Mouse (Mus musculus) lung, embryonic 16.5 days (tissue): ENCODE measurements around the gene Gm26620. TPM values are rescaled to one million over a fixed set of nuclear protein-coding genes. Genes with fewer than 3 reads are reported as not detected.

Experiments used
- ATAC-seq: fragments of 200-750 bp; cut with Nextera tagmentation; 2 replicates; pipeline ENCODE4 v1.8.0; 2017; ENCODE audit warnings: low read depth, mild to moderate bottlenecking, moderate library complexity
- H3K27ac ChIP-seq: fragments of 300-500 bp; sonication (generic); 2 replicates; pipeline ENCODE4 v1.5.1; 2014; ENCODE audit warnings: mild to moderate bottlenecking, control low read depth, low read length
- H3K27me3 ChIP-seq: fragments of 300-500 bp; sonication (generic); 2 replicates; pipeline ENCODE4 v1.6.1; 2014; ENCODE audit warnings: low read depth, low read length, mixed read lengths; ENCODE audit not compliant: control insufficient read depth, insufficient read depth
- H3K36me3 ChIP-seq: fragments of 300-500 bp; sonication (generic); 2 replicates; pipeline ENCODE4 v1.6.1; 2014; ENCODE audit warnings: low read length; ENCODE audit not compliant: control insufficient read depth, insufficient read depth
- H3K4me1 ChIP-seq: fragments of 300-500 bp; sonication (generic); replicated peaks from 2 replicates; pipeline ENCODE4 v1.6.1; 2014; ENCODE audit warnings: low read length, mixed read lengths; ENCODE audit not compliant: control insufficient read depth, insufficient read depth
- H3K4me2 ChIP-seq: fragments of 300-500 bp; sonication (generic); 2 replicates; pipeline ENCODE4 v1.6.1; 2014; ENCODE audit warnings: low read depth, low read length, control low read depth
- H3K4me3 ChIP-seq: fragments of 300-500 bp; sonication (generic); 2 replicates; pipeline ENCODE4 v1.5.1; 2014; ENCODE audit warnings: mild to moderate bottlenecking, low read length, control low read depth
- H3K9ac ChIP-seq: fragments of 300-500 bp; sonication (generic); 2 replicates; pipeline ENCODE4 v1.6.1; 2014; ENCODE audit warnings: low read length, control low read depth
- H3K9me3 ChIP-seq: fragments of 300-500 bp; sonication (generic); 2 replicates; pipeline ENCODE4 v1.6.1; 2016; ENCODE audit warnings: low read length; ENCODE audit not compliant: control insufficient read depth
- WGBS: fragments of 180-500 bp; shearing (Covaris S2); extraction: QIAGEN DNeasy Blood & Tissue Kit; methylation state at CpG from one replicate; pipeline ENCODE4 v1.1.7; 2014; 5-methylcytosine and 5-hydroxymethylcytosine counted together
- polyA plus RNA-seq: library from polyadenylated mRNA; unstranded; fragments of >200 nt; fragmentation: Nextera tagmentation; extraction: Ambion mirVana; gene quantifications from 2 replicates; pipeline ENCODE4 v1.2.1, GENCODE M21; 2015

Gene Gm26620
- polyA plus RNA-seq, 1 experiment from 2014 or later = 0.20 TPM

- Histone ChIP-seq H3K4me3 (no peak overlapping the region), H3K9me3 (no peaks in the 10 kb centered on the region), H3K4me2 (no peak overlapping the region), H3K27ac (no peak overlapping the region), H3K36me3 (peaks cover 2% of the 10 kb centered on the region; the same call in 1 of the 2 replicates), H3K27me3 (no peaks in the 10 kb centered on the region), H3K4me1 (peaks cover 6% of the 10 kb centered on the region), H3K9ac (no peak overlapping the region)
- WGBS = 32% methylated on average over 6 of the region's 6 CpGs
- ATAC-seq = no peak
These were observed 1.2 kb downstream of the Gm26620 start for GRCm38 (mm10) chr1:170886044-170886458.

- 74% methylated on average over 4 of the region's 4 CpGs for WGBS
- no peaks in the 10 kb centered on the region for H3K36me3 ChIP-seq
- no peak overlapping the region for H3K9ac ChIP-seq
These were observed 4.4 kb downstream of the Gm26620 start for GRCm38 (mm10) chr1:170889310-170889709.

GRCm38 (mm10) chr1:170891646-170892045 is 6.8 kb downstream of the Gm26620 start:
- 40% methylated on average over 2 of the region's 2 CpGs for WGBS
- no peak overlapping the region for H3K4me2 ChIP-seq
- H3K4me1 ChIP-seq = no peaks in the 10 kb centered on the region
- H3K9me3 ChIP-seq = no peaks in the 10 kb centered on the region
- no peak overlapping the region for H3K27ac ChIP-seq
- peaks cover 2% of the 10 kb centered on the region; the same call in 1 of the 2 replicates for H3K27me3 ChIP-seq
- no peaks in the 10 kb centered on the region for H3K36me3 ChIP-seq
- H3K4me3 ChIP-seq = no peak overlapping the region
- ATAC-seq = no peak
- H3K9ac ChIP-seq = peak overlapping the region; percentile 23; the same call in 1 of the 2 replicates

More at GRCm38 (mm10) chr1:170889310-170889709, 4.4 kb downstream of the Gm26620 start:
- Histone ChIP-seq H3K4me1 (peaks cover 2% of the 10 kb centered on the region), H3K27me3 (peaks cover 2% of the 10 kb centered on the region; the same call in 1 of the 2 replicates), H3K9me3 (no peaks in the 10 kb centered on the region), H3K4me2 (no peak overlapping the region), H3K4me3 (no peak overlapping the region), H3K27ac (no peak overlapping the region)
- ATAC-seq = no peak

DNA sequence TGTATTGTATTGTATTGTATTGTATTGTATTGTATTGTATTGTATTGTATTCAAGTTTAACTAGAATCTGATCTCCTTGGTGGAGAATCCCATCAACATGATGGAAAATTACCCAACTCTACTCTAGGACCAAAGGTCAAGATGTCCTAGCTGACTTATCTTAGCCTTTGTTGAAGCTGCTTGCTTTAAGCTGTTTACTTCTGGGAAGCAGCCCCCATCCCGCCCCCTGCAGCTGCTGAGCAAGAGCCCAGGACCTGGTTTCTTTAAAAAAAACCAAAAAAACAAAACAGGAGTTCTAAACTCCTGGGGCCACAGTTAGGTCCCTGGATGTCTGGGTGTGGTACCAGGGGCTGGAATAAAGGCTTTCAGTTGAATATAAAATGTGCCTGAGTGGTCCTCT is 7.4 kb downstream of the Gm26620 start:
- no peak for ATAC-seq
- WGBS = 43% methylated on average over 1 of the region's 1 CpGs
- no peaks in the 10 kb centered on the region for H3K4me1 ChIP-seq

DNA sequence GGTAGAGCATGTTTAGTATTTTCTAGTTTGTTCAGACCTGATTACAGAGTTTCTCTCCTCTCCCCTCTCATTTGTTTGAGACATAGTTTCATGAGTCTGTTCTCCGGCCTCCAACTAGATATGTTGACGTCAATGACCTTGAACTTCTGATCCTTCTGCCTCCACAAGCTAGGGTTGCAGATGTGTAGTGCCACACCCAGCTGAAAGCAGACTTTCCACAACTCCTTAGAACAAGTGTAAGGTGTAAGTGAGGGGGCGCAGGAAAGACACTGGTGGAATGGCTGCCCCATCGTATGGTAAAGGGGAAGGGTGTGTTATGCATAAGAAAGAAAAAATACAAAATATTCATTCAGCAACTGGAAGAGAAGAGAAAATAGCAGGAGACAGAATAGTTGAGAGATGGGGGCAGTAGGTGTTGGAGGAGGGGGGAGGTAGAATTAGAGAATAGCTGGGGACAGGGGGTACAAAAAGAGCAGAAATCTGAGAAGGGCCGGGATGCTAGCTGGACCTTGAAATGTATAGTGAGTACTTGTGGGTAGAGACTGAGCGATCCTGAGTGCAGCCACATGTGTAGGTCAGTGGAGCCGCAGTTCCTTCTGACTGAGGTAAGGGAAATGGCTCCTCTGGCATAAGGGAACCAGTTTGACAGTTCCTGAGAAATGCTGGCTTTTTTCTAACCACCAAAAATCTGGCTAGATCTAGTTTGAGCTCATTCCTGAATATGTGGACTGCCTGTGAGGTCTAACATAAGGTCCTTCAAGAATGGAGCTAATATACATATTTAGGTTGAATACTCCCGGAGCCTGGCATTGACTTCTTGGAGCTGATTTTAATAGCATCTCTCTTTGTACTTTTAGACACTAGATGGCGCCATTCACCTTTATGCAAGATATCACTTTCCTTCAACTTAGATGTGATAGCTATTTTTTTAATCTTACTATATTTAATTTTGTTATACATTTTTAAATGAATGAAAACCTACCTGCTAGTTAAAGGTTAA is 10.0 kb downstream of the Gm26620 start:
- Histone ChIP-seq H3K27me3 (peaks cover 9% of the 10 kb centered on the region; the same call in 1 of the 2 replicates), H3K9ac (no peak overlapping the region), H3K4me2 (no peak overlapping the region), H3K4me3 (no peak overlapping the region), H3K36me3 (no peaks in the 10 kb centered on the region), H3K27ac (no peak overlapping the region), H3K4me1 (no peaks in the 10 kb centered on the region), H3K9me3 (no peaks in the 10 kb centered on the region)
- no peak for ATAC-seq
- 58% methylated on average over 9 of the region's 9 CpGs for WGBS

More for the DNA sequence above, 7.4 kb downstream of the Gm26620 start:
- H3K9ac ChIP-seq = no peak overlapping the region
- no peak overlapping the region for H3K4me2 ChIP-seq
- H3K27ac ChIP-seq = no peak overlapping the region
- no peak overlapping the region for H3K4me3 ChIP-seq
- no peaks in the 10 kb centered on the region for H3K36me3 ChIP-seq
- H3K9me3 ChIP-seq = no peaks in the 10 kb centered on the region
- peaks cover 2% of the 10 kb centered on the region; the same call in 1 of the 2 replicates for H3K27me3 ChIP-seq

- WGBS = 76% methylated on average over 5 of the region's 5 CpGs
These were observed 11.9 kb downstream of the Gm26620 start for GRCm38 (mm10) chr1:170896651-170897281.

GRCm38 (mm10) chr1:170898413-170899075 is 13.7 kb downstream of the Gm26620 start:
- H3K9me3 ChIP-seq = no peaks in the 10 kb centered on the region
- H3K27ac ChIP-seq = no peak overlapping the region
- no peaks in the 10 kb centered on the region for H3K4me1 ChIP-seq
- no peak overlapping the region for H3K9ac ChIP-seq
- WGBS = 41% methylated on average over 16 of the region's 16 CpGs
- H3K4me2 ChIP-seq = no peak overlapping the region
- H3K4me3 ChIP-seq = no peak overlapping the region
- ATAC-seq = no peak
- peaks cover 7% of the 10 kb centered on the region; the same call in 1 of the 2 replicates for H3K27me3 ChIP-seq
- no peaks in the 10 kb centered on the region for H3K36me3 ChIP-seq

More at GRCm38 (mm10) chr1:170896651-170897281, 11.9 kb downstream of the Gm26620 start:
- no peak overlapping the region for H3K4me2 ChIP-seq
- H3K9ac ChIP-seq = no peak overlapping the region
- H3K9me3 ChIP-seq = no peaks in the 10 kb centered on the region
- no peak for ATAC-seq
- no peaks in the 10 kb centered on the region for H3K4me1 ChIP-seq
- no peaks in the 10 kb centered on the region for H3K36me3 ChIP-seq
- peaks cover 8% of the 10 kb centered on the region; the same call in 1 of the 2 replicates for H3K27me3 ChIP-seq
- H3K27ac ChIP-seq = no peak overlapping the region
- H3K4me3 ChIP-seq = no peak overlapping the region

DNA sequence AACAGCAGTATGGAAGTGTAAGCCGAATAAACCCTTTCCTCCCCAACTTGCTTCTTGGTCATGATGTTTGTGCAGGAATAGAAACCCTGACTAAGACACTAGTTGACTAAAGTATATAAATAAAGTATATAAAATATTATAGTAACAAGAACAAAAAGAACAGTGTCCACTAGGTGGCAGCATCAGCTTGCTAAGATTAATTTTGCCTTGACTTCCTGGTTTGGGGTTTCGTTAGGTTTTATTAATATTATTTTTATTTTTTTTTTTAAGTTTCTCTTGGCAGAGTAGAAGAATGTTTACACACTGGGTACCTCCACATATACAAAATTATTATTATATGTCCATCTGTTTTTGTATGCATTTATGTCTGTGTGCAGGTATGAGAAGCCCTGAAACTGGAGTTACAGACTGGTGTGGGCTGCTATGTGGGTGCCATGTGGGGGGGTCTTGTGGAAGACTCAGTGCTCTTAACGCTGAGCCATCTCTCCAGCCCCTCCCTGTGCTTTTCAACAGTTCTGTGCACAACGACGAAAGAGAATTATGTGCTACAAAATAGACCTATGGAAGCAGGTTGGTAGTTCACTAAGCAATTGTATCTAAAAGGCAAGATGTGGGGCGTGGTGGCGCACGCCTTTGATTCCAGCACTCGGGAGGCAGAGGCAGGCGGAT is 16.1 kb downstream of the Gm26620 start:
- 29% methylated on average over 10 of the region's 10 CpGs for WGBS
- no peak overlapping the region for H3K27ac ChIP-seq
- no peaks in the 10 kb centered on the region for H3K4me1 ChIP-seq
- no peaks in the 10 kb centered on the region for H3K36me3 ChIP-seq
- ATAC-seq = no peak
- H3K4me2 ChIP-seq = no peak overlapping the region
- no peak overlapping the region for H3K9ac ChIP-seq
- no peaks in the 10 kb centered on the region for H3K9me3 ChIP-seq
- H3K27me3 ChIP-seq = peaks cover 7% of the 10 kb centered on the region; the same call in 1 of the 2 replicates
- H3K4me3 ChIP-seq = no peak overlapping the region
